Comparison of ENCODE assay signal across 12 mouse cellular contexts in the genomic region with DNA sequence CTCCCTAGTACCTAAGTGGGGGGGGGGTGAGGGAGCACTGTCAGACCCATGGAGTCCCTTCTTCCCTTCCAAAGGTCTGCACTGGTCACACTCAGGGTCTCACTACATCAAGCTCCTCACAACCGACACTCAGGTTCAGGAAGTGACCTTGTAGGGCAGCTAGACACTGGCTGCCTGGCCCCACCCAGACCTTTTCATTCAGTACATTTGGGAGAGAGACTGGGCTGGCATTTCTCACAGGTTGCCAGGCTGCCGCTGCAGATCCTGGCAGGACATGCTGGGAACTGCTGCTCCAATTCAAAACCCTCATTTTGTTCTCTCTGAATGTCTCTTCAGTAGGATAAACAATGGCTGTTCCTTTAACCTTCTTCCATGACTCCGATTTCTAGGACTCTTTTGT.
DNase-seq lines count a peak whose midpoint lies in the region; ATAC-seq and TF ChIP-seq lines count a peak whose summit lies in the region.
"Had no signal": no experiment of that assay in that cellular context is flagged by ENCODE, and none has a peak within 500 bp of the region (broad histone marks: within the 10 kb centered on the region; RNA-seq: fewer than 3 reads in every experiment).

No protein-coding gene starts in this region.

- no peaks in the 10 kb centered on the region for H3K36me3 ChIP-seq in hindbrain, embryonic 16.5 days (ENCODE audit: control insufficient read depth, insufficient read depth, low read length)
- H3K36me3 ChIP-seq: G1E; kidney, embryonic 15.5 days had no signal

- DNase-seq in cerebellum, adult 9-11 months, result peak; percentile 12
- no peak for DNase-seq in cerebellum, postnatal 25 days
- DNase-seq in left cerebral cortex, adult 2 months (ENCODE audit: extremely low spot score in 1 of 2, low spot score in 2 of 2), result no peak
- DNase-seq in left cerebral cortex, adult 11 months (ENCODE audit: low spot score), result no peak
- no peak for DNase-seq in gastrocnemius, adult 8-10 months (ENCODE audit: low spot score in 2 of 2)
- DNase-seq in thymus, adult 18-20 months, result no peak
- DNase-seq: thymus, postnatal 25 days had no signal

- intact Hi-C loops in left cerebral cortex, adult 2 months (cut with DNase I), result no loop called here

- peaks cover 34% of the 10 kb centered on the region for H3K4me1 ChIP-seq in hindbrain, embryonic 16.5 days (ENCODE audit: control insufficient read depth, insufficient read depth, low read depth, low read length)
- peaks cover 4% of the 10 kb centered on the region; the same call in 1 of the 2 replicates for H3K4me1 ChIP-seq in olfactory bulb, adult 2 months (ENCODE audit: control insufficient read depth, insufficient read depth, low read length)

- TF ChIP-seq POLR2A in olfactory bulb, adult 2 months (IDR thresholded peaks at IDR 0.05; ENCODE audit: insufficient read depth, low read depth, low read length), result no peak

- no peaks in the 10 kb centered on the region for H3K9me3 ChIP-seq in hindbrain, embryonic 16.5 days (ENCODE audit: control insufficient read depth, low read length)
- H3K9me3 ChIP-seq: kidney, embryonic 15.5 days had no signal

- H3K4me2 ChIP-seq in hindbrain, embryonic 16.5 days (ENCODE audit: low read length), result no peak overlapping the region
- H3K4me2 ChIP-seq: kidney, embryonic 15.5 days had no signal

- peak overlapping the region; percentile 57; the same call in 1 of the 2 replicates for H3K27ac ChIP-seq in left cerebral cortex, adult 2 months
- peak overlapping the region; percentile 59 for H3K27ac ChIP-seq in hindbrain, embryonic 16.5 days (ENCODE audit: low read depth, low read length)
- H3K27ac ChIP-seq in olfactory bulb, adult 2 months (ENCODE audit: insufficient read depth, low read depth, low read length), result 0 out of 2 replicates have a peak overlapping the region, but pooled peaks have one; percentile 1
- H3K27ac ChIP-seq: kidney, embryonic 15.5 days; liver, embryonic 14.5 days had no signal

- no peaks in the 10 kb centered on the region for H3K27me3 ChIP-seq in hindbrain, embryonic 16.5 days (replicated peaks; ENCODE audit: control insufficient read depth, insufficient read depth, low read length)
- H3K27me3 ChIP-seq: kidney, embryonic 15.5 days had no signal

- WGBS in hindbrain, embryonic 16.5 days, result 12% methylated on average over 3 of the region's 3 CpGs
- 62% methylated on average over 3 of the region's 3 CpGs for WGBS in olfactory bulb, adult 2 months

- peak; percentile 62 for ATAC-seq in hindbrain, embryonic 16.5 days

- H3K4me3 ChIP-seq in left cerebral cortex, adult 2 months, result no peak overlapping the region
- no peak overlapping the region for H3K4me3 ChIP-seq in hindbrain, embryonic 16.5 days (ENCODE audit: low read length)
- no peak overlapping the region for H3K4me3 ChIP-seq in olfactory bulb, adult 2 months (ENCODE audit: insufficient read depth, low read depth, low read length)
- H3K4me3 ChIP-seq: kidney, embryonic 15.5 days had no signal

- no peak; the same call in 1 of the 2 replicates for TF ChIP-seq CTCF in left cerebral cortex, adult 2 months (IDR thresholded peaks at IDR 0.05)
- TF ChIP-seq CTCF in olfactory bulb, adult 2 months (IDR thresholded peaks at IDR 0.05; ENCODE audit: insufficient read depth, low read depth, low read length), result no peak

- no peak overlapping the region for H3K9ac ChIP-seq in hindbrain, embryonic 16.5 days (ENCODE audit: low read depth, low read length)
- H3K9ac ChIP-seq: kidney, embryonic 15.5 days; liver, embryonic 14.5 days had no signal

Comparison
In these comparisons a context has a peak if more than half of its experiments do, and no peak if none do; other contexts are left out.
1. H3K27ac ChIP-seq: peak in every context shown above with its lines; median percentile 59 in hindbrain, embryonic 16.5 days; 57 in left cerebral cortex, adult 2 months; 1 in olfactory bulb, adult 2 months.